Comparison of ENCODE assay signal across 23 mouse cellular contexts in genomic region chr15:6557552-6557951, GRCm38 (mm10). TPM values are rescaled to one million over a fixed set of nuclear protein-coding genes. Genes with fewer than 3 reads are reported as not detected.
DNase-seq lines count a peak whose midpoint lies in the region; ATAC-seq and TF ChIP-seq lines count a peak whose summit lies in the region.
"Had no signal": no experiment of that assay in that cellular context is flagged by ENCODE, and none has a peak within 500 bp of the region (broad histone marks: within the 10 kb centered on the region; RNA-seq: fewer than 3 reads in every experiment).

No protein-coding gene starts in this region.

- no peaks in the 10 kb centered on the region for H3K79me2 ChIP-seq in MEL (ENCODE audit: control insufficient read depth, insufficient read depth, low read length, poor library complexity)

- no peak overlapping the region for H3K4me3 ChIP-seq in MEL (ENCODE audit: control insufficient read depth in 1 of 2, insufficient read depth in 1 of 2, low read depth in 2 of 2, low read length in 2 of 2)
- H3K4me3 ChIP-seq: embryonic facial prominence, embryonic 10.5 days; embryonic facial prominence, embryonic 12.5 days; forebrain, embryonic 13.5 days; forebrain, embryonic 15.5 days had no signal

- TF ChIP-seq RAD21 in MEL (IDR thresholded peaks at IDR 0.05; ENCODE audit: low read depth, low read length) = no peak

- TF ChIP-seq EP300 in MEL (IDR thresholded peaks at IDR 0.05; ENCODE audit: low read depth in 1 of 2, low read length in 2 of 2) = peak; percentile 63 to 81

- H3K9ac ChIP-seq in MEL (ENCODE audit: control insufficient read depth, low read depth, low read length, poor library complexity, severe bottlenecking) = no peak overlapping the region
- H3K9ac ChIP-seq: embryonic facial prominence, embryonic 12.5 days; forebrain, embryonic 13.5 days; forebrain, embryonic 15.5 days had no signal

- TF ChIP-seq CTCF in MEL (IDR thresholded peaks at IDR 0.05 in 2 of 3, conservative IDR thresholded peaks at IDR 0.05 in 1 of 3; ENCODE audit: control insufficient read depth in 1 of 3, insufficient read depth in 1 of 3, low read depth in 2 of 3, low read length in 3 of 3, poor library complexity in 1 of 3, severe bottlenecking in 1 of 3) = no peak

- ATAC-seq in megakaryocyte-erythroid progenitor cell, adult 5-6 weeks (replicated peaks; ENCODE audit: low FRiP score, low TSS enrichment, poor library complexity, severe bottlenecking) = peak; percentile 25; the same call in 1 of the 2 replicates
- ATAC-seq: CD4-positive, CD25-positive, alpha-beta regulatory T cell, adult 4 months; forebrain, embryonic 13.5 days; forebrain, embryonic 15.5 days had no signal

- peaks cover 0 to 58% of the 10 kb centered on the region in 2 experiments; a peak in 2 of 4 replicates for H3K36me3 ChIP-seq in MEL (ENCODE audit: control insufficient read depth in 1 of 2, insufficient read depth in 2 of 2, low read length in 2 of 2)
- H3K36me3 ChIP-seq: embryonic facial prominence, embryonic 10.5 days; embryonic facial prominence, embryonic 12.5 days; forebrain, embryonic 15.5 days had no signal

- no peaks in the 10 kb centered on the region for H3K27me3 ChIP-seq in MEL (ENCODE audit: control insufficient read depth in 1 of 2, insufficient read depth in 2 of 2, low read length in 2 of 2)
- H3K27me3 ChIP-seq: CH12.LX; embryonic facial prominence, embryonic 12.5 days; forebrain, embryonic 13.5 days; forebrain, embryonic 15.5 days had no signal

- TF ChIP-seq POLR2A in MEL (IDR thresholded peaks at IDR 0.05; ENCODE audit: control insufficient read depth in 1 of 2, insufficient read depth in 1 of 2, low read depth in 1 of 2, low read length in 2 of 2, poor library complexity in 1 of 2) = no peak

- H3K4me1 ChIP-seq in MEL (ENCODE audit: control insufficient read depth in 1 of 2, insufficient read depth in 2 of 2, low read length in 2 of 2) = peaks cover 17 to 51% of the 10 kb centered on the region in 2 experiments
- H3K4me1 ChIP-seq: embryonic facial prominence, embryonic 10.5 days; embryonic facial prominence, embryonic 12.5 days; forebrain, embryonic 13.5 days; forebrain, embryonic 15.5 days had no signal

- peak; percentile 21 for DNase-seq in heart, adult 11 months
- no peak for DNase-seq in heart, postnatal 4 days
- peak; percentile 40 for DNase-seq in MEL (ENCODE audit: low read depth, low spot score)
- DNase-seq in induced T-regulatory cell, adult 2 months (ENCODE audit: low read depth) = peak; percentile 32
- no peak for DNase-seq in layer of hippocampus, adult 9-11 months
- DNase-seq in lung, adult 18-20 months = no peak
- DNase-seq: adrenal gland, adult 2 months; adrenal gland, postnatal 10 days; adrenal gland, postnatal 25 days; B cell, adult 2 months; cerebellum, adult 11-12 months; cerebellum, adult 2 months; cerebellum, adult 9-10 months; cerebellum, postnatal 10 days; cerebellum, postnatal 25 days had no signal

- no peak overlapping the region for H3K27ac ChIP-seq in MEL (ENCODE audit: control insufficient read depth, low read depth, low read length)
- H3K27ac ChIP-seq: embryonic facial prominence, embryonic 10.5 days; embryonic facial prominence, embryonic 12.5 days; forebrain, embryonic 13.5 days; forebrain, embryonic 15.5 days had no signal

- no peaks in the 10 kb centered on the region for H3K9me3 ChIP-seq in MEL (replicated peaks; ENCODE audit: insufficient read depth, low read length)
- H3K9me3 ChIP-seq: embryonic facial prominence, embryonic 10.5 days; embryonic facial prominence, embryonic 12.5 days; forebrain, embryonic 13.5 days; forebrain, embryonic 15.5 days; G1E had no signal

TF ChIP-seq in MEL, 35 proteins besides CTCF, POLR2A, EP300 and RAD21:
- TF ChIP-seq MAFK (IDR thresholded peaks at IDR 0.05; ENCODE audit: borderline replicate concordance, low read depth, low read length) (no peak), TAL1 (IDR thresholded peaks at IDR 0.05; ENCODE audit: low read length) (0 out of 2 replicates have a peak, but pooled peaks have one; percentile 17), CHD1 (IDR thresholded peaks at IDR 0.05; ENCODE audit: low read depth, low read length) (no peak), RCOR1 (IDR thresholded peaks at IDR 0.05; ENCODE audit: low read depth, low read length) (peak; percentile 79), ETS1 (IDR thresholded peaks at IDR 0.05; ENCODE audit: low read depth, low read length) (peak; percentile 47; the same call in 1 of the 2 replicates), KAT2A (conservative IDR thresholded peaks at IDR 0.05; ENCODE audit: low read depth, low read length) (no peak), GATA1 (IDR thresholded peaks at IDR 0.05; ENCODE audit: low read depth, low read length) (peak; percentile 62; the same call in 1 of the 2 replicates), MYB (IDR thresholded peaks at IDR 0.05; ENCODE audit: low read depth, low read length) (no peak), SMC3 (IDR thresholded peaks at IDR 0.05; ENCODE audit: low read depth, low read length) (no peak), TCF12 (IDR thresholded peaks at IDR 0.05; ENCODE audit: low read depth, low read length) (peak; percentile 79)

RNA-seq across cellular contexts. Expression of gene Fyb, which starts 34.9 kb away (rescaled TPM):
- 10 to 100 TPM in 1 of 2 experiments, 1 to 10 TPM in 1; 6.1 to 24.8 TPM for total RNA-seq in heart, postnatal 4 days (2021)
- total RNA-seq in MEL (2012; rRNA removed) = 196 and 208 TPM in 2 replicates
- polyA plus RNA-seq in MEL (2012; ENCODE audit: insufficient read depth in 1 of 2, insufficient read length in 2 of 2, low read depth in 1 of 2, low replicate concordance in 2 of 2, missing spikeins in 1 of 2) = 100 to 1,000 TPM in 1 of 2 experiments, not detected in 1; 175 TPM
- 76.1 and 91.4 TPM in 2 replicates for total RNA-seq in megakaryocyte-erythroid progenitor cell, adult 5-6 weeks (2014; fragmentation: Nextera tagmentation)
- 38.2 and 41.0 TPM in 2 replicates for total RNA-seq in megakaryocyte-erythroid progenitor cell, adult 5-6 weeks (2017)

Comparison
In these comparisons a context has a peak if more than half of its experiments do, and no peak if none do; other contexts are left out.
1. DNase-seq: peak in heart, adult 11 months (single experiment), MEL (single experiment) and induced T-regulatory cell, adult 2 months (single experiment); none in heart, postnatal 4 days (single experiment), layer of hippocampus, adult 9-11 months (single experiment) and lung, adult 18-20 months (0 of 2).